Mouse (Mus musculus) frontal cortex, postnatal 36 days (tissue): Measurements from ENCODE around the gene Nox3.

Source experiments
- DNase-seq, 2 experiments: peaks; one replicate each; pipeline ENCODE4 v3.0.0; 2022; ENCODE audit warnings: low spot score in 2 of 2

The Nox3 gene

GRCm38 (mm10) chr17:3696161-3696560, at the start of gene Nox3:
Gene Nox3 (minus strand): TSS chr17:3696261.
- DNase-seq = no peak

- no peak for DNase-seq
Observed at GRCm38 (mm10) chr17:3744402-3744801, 48.3 kb upstream of the Nox3 start.

GRCm38 (mm10) chr17:3736936-3737335, 40.9 kb upstream of the Nox3 start:
- no peak for DNase-seq

- DNase-seq = no peak
Observed at GRCm38 (mm10) chr17:3734286-3734685, 38.2 kb upstream of the Nox3 start.

GRCm38 (mm10) chr17:3705350-3705930, 9.4 kb upstream of the Nox3 start:
- DNase-seq = no peak

GRCm38 (mm10) chr17:3702320-3702719, 6.3 kb upstream of the Nox3 start:
- peak in 1 of 2 experiments; percentile 12 for DNase-seq

GRCm38 (mm10) chr17:3692817-3693216, 3.2 kb downstream of the Nox3 start:
- no peak for DNase-seq

GRCm38 (mm10) chr17:3690499-3691258, 5.4 kb downstream of the Nox3 start:
- DNase-seq = no peak

GRCm38 (mm10) chr17:3683662-3684061, 12.4 kb downstream of the Nox3 start:
- DNase-seq = no peak

GRCm38 (mm10) chr17:3669226-3669625, 26.8 kb downstream of the Nox3 start:
- DNase-seq = peak in 1 of 2 experiments; percentile 44

GRCm38 (mm10) chr17:3667287-3667686, 28.8 kb downstream of the Nox3 start:
- no peak for DNase-seq

GRCm38 (mm10) chr17:3665321-3665720, 30.7 kb downstream of the Nox3 start:
- no peak for DNase-seq

GRCm38 (mm10) chr17:3659497-3659896, 36.6 kb downstream of the Nox3 start:
- DNase-seq = no peak

GRCm38 (mm10) chr17:3650377-3650776, 45.7 kb downstream of the Nox3 start:
- DNase-seq = no peak

GRCm38 (mm10) chr17:3643582-3643981, 52.5 kb downstream of the Nox3 start:
- DNase-seq = no peak

GRCm38 (mm10) chr17:3641456-3641855, 54.6 kb downstream of the Nox3 start:
- DNase-seq = no peak

GRCm38 (mm10) chr17:3638757-3639156, 57.3 kb downstream of the Nox3 start:
- no peak for DNase-seq

- no peak for DNase-seq
Observed at GRCm38 (mm10) chr17:3632501-3632900, 63.6 kb downstream of the Nox3 start.

- DNase-seq = no peak
Observed at GRCm38 (mm10) chr17:3616329-3617216, 79.5 kb downstream of the Nox3 start.

- DNase-seq = no peak
Observed at GRCm38 (mm10) chr17:3615553-3615952, 80.5 kb downstream of the Nox3 start.

- DNase-seq = no peak
Observed at GRCm38 (mm10) chr17:3611781-3612075, 84.3 kb downstream of the Nox3 start.

GRCm38 (mm10) chr17:3610928-3611780, 84.9 kb downstream of the Nox3 start:
- DNase-seq = peak; percentile 26 to 30
